Mouse (Mus musculus) erythroblast, embryonic 14.5 days (primary cell): ENCODE results near the gene Ccdc28a. TPM values are rescaled to one million over a fixed set of nuclear protein-coding genes. Genes with fewer than 3 reads are reported as not detected.

ENCODE experiments used
- H3K27me3 ChIP-seq: 2 replicates; pipeline ENCODE4 v1.6.1; 2012; ENCODE audit warnings: inconsistent platforms; ENCODE audit not compliant: control insufficient read depth
- H3K36me3 ChIP-seq: 2 replicates; pipeline ENCODE4 v1.6.1; 2012; ENCODE audit warnings: mild to moderate bottlenecking, inconsistent platforms; ENCODE audit not compliant: control insufficient read depth
- H3K4me1 ChIP-seq: 2 replicates; pipeline ENCODE4 v1.6.1; 2012; ENCODE audit warnings: inconsistent platforms; ENCODE audit not compliant: control insufficient read depth
- H3K4me3 ChIP-seq: replicated peaks from 2 replicates; pipeline ENCODE3; 2012; ENCODE audit warnings: moderate library complexity, mild to moderate bottlenecking, inconsistent platforms
- H3K9me3 ChIP-seq: 2 replicates; pipeline ENCODE4 v1.6.1; 2012; ENCODE audit warnings: low read length, inconsistent platforms, mixed read lengths; ENCODE audit not compliant: control insufficient read depth
- GATA1 ChIP-seq: IDR thresholded peaks from 2 replicates; pipeline ENCODE4 v1.6.1; 2012; ENCODE audit warnings: low read length, inconsistent platforms, mixed read lengths
- TAL1 ChIP-seq: IDR thresholded peaks from 3 replicates; pipeline ENCODE4 v1.6.1; 2012; ENCODE audit warnings: low read length, inconsistent platforms, mixed read lengths
- polyA plus RNA-seq: library from polyadenylated mRNA; stranded (reverse); fragments of >175 nt; gene quantifications from 2 replicates; pipeline ENCODE4 v1.2.3, GENCODE M21; 2012

Gene Ccdc28a
- polyA plus RNA-seq, 1 experiment: 0.30 TPM

DNA sequence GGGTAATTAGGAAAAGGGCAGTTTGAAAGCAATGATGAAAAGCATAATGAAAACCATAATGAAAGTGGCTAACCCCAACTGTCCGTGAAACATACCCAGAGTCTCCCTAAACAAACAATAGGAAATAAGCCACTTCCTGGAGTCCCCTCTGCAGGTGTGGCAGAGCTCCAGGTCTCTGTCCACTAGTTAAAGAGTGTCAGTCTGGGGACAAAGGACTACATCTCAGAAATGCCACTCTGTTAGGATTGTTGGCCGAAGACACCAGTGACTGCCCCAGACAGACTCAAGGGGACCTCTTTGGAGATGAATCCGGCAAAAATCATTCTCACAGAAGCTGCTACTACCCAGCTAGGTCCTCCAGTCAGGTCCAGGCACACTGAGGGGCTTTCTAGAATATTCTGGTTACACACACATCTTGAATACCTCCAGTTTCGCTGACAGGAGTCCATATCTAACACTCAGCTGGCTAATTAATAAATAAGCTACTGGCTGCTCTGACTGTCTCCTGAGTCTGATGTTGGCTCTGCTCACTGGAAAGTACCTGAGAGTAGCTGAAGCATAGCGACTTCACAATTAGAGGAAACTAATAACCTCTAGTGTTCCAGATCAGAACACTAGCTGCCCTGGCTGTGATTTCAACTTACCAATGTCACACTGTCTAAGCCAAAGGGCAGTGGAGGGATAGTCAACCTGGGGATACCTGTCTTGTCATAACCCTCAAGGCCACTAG is 36.3 kb downstream of the Ccdc28a start:
- no peaks in the 10 kb centered on the region for H3K36me3 ChIP-seq
- no peak overlapping the region for H3K4me3 ChIP-seq
- TF ChIP-seq TAL1: no peak
- TF ChIP-seq GATA1: no peak
- no peaks in the 10 kb centered on the region for H3K27me3 ChIP-seq
- peaks cover 4% of the 10 kb centered on the region for H3K4me1 ChIP-seq
- no peaks in the 10 kb centered on the region for H3K9me3 ChIP-seq

DNA sequence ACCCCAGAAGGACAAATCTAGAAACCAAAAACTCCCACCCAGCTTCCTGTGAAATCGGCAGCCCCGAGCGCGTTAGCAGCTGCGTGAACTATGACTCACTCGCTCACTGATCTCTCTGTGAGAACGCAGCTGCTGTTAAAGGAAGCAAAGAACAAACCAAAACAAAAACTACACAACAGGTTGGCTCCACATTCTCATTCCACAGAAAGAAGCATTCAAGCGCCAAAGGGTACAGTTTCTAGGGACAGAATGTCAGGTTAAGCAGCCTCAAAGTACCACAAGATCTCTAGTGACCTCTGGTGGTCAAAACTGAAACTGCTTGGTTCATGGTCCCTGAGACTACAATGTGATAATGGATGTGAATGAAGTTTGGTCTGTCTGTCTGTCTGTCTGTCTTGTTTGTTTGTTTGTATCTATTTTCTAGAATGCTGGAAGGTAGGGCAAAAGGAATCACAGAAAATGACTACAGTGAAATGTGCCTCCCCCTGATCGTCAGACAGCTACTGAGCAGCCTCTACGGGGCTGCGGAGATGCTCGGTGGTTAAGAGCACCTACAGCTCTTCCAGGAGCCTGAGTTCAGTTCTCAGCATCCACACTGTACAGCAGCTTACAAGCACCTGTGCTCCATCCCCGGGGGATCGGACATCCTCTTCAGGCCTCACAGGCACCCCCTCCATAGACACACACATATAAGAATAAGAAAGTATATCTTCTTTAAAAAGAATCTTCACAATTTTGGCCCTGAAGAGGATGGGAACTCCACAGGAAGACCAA is 37.4 kb downstream of the Ccdc28a start:
- no peaks in the 10 kb centered on the region for H3K36me3 ChIP-seq
- no peak for TF ChIP-seq GATA1
- TF ChIP-seq TAL1: no peak
- peaks cover 4% of the 10 kb centered on the region for H3K4me1 ChIP-seq
- H3K9me3 ChIP-seq: no peaks in the 10 kb centered on the region
- H3K4me3 ChIP-seq: peak overlapping the region; percentile 37
- no peaks in the 10 kb centered on the region for H3K27me3 ChIP-seq

DNA sequence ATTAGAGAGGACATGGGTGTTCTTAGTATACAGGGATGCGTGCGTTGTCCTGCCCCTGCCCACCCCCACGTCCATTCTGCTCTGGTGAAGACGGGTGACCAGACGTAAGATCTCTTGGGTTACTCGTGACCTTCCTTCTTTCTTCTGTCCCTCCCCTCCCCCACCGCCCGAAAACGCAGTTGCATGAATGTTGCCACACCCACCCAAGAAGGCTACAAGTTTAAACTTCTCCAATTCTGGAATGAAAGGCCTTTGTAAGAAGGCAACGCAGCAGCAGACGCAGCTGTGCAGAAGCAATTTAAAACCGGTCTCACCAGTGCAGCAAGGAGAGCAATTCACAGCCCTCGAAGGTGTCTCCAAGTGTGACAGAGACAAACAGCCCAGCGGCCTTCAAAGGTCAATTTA is 40.1 kb downstream of the Ccdc28a start:
- no peaks in the 10 kb centered on the region for H3K36me3 ChIP-seq
- H3K27me3 ChIP-seq: no peaks in the 10 kb centered on the region
- TF ChIP-seq TAL1: no peak
- no peak for TF ChIP-seq GATA1
- H3K4me1 ChIP-seq: peaks cover 4% of the 10 kb centered on the region
- H3K4me3 ChIP-seq: no peak overlapping the region
- no peaks in the 10 kb centered on the region for H3K9me3 ChIP-seq

DNA sequence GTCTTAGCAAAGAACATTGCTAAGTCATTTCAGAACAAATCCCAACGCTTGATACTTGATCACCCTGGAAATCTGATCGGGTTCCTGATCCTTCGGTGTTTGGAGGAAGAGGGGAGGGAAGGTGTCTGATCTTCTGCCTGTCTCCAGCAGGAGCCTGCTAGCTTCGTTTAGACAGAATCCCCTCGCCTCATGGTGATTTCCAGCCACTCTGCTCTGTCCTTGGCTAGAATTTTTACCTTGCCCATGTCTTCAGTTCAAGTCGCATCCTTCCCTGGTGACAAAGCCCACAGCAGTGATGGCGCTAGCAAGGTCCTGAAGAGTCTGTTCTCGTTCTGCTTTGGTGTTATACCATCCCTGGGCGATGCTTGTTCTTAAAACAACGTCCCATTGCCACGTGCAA is 40.6 kb downstream of the Ccdc28a start:
- H3K36me3 ChIP-seq: no peaks in the 10 kb centered on the region
- no peak overlapping the region for H3K4me3 ChIP-seq
- no peaks in the 10 kb centered on the region for H3K27me3 ChIP-seq
- no peaks in the 10 kb centered on the region for H3K9me3 ChIP-seq
- TF ChIP-seq GATA1 (no peak), TAL1 (no peak)
- peaks cover 4% of the 10 kb centered on the region for H3K4me1 ChIP-seq

DNA sequence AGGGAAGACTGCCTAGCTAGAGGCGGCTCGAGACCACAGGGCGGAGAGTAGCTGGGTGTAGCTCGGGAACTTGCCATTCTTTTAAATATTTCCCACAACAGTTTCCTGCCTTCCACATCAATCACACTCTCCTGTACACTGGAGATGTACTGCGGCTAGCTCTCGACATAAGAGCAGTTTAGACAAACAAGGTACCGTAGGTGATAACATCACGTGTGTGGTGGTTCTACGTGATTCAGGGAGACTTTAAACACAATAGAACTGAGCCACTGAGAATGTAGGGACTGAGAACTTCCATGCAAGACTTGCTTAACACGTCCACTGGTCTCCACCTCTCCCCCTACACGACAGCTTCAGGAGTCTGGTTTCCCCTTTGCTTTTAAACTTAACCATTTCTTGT is 41.6 kb downstream of the Ccdc28a start:
- H3K27me3 ChIP-seq: no peaks in the 10 kb centered on the region
- H3K4me1 ChIP-seq: peaks cover 4% of the 10 kb centered on the region
- no peak overlapping the region for H3K4me3 ChIP-seq
- no peaks in the 10 kb centered on the region for H3K9me3 ChIP-seq
- TF ChIP-seq GATA1: no peak
- TF ChIP-seq TAL1: no peak
- H3K36me3 ChIP-seq: no peaks in the 10 kb centered on the region

DNA sequence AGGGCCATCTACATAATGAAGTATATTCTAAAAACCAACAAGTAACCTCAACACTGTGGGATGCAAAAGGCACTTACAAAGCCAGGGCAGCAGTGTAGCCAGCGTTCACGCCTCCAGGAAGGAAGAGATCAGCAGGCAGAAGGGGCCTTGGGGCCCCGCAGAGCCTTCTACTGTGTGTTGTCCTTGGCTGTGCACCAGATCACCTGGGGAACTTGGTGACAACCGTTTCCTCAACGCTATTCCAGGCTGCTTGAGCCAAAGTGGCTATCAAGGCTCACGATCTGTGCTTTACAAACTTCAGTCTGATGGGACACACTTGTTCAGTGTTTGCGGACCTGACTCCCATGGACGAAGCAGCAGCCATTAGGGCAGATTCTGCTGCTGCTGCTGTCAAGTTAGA is 43.1 kb downstream of the Ccdc28a start:
- TF ChIP-seq GATA1 (no peak), TAL1 (no peak)
- Histone ChIP-seq H3K36me3 (no peaks in the 10 kb centered on the region), H3K4me3 (no peak overlapping the region), H3K27me3 (no peaks in the 10 kb centered on the region), H3K4me1 (no peaks in the 10 kb centered on the region; the same call in 1 of the 2 replicates), H3K9me3 (no peaks in the 10 kb centered on the region)

DNA sequence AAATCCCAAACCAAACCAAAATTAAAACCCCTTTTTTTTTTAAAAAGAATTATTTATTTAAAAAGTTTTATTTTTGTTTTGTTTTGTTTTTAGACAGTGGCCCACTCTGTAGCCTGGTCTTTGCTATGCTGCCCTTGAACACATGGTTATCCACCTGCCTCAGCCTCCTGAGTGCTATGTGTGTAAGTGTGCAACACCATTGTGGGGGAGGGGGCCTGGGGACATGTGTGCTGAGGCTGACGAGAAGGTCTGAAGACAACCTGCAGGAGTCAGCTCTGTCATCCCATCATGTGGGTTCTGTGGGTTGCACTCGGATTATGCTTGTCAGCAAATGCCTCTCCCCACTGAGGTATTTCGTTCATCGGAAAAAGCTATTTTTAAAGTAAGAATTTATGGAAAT is 45.3 kb downstream of the Ccdc28a start:
- H3K9me3 ChIP-seq: no peaks in the 10 kb centered on the region
- H3K4me3 ChIP-seq: no peak overlapping the region
- no peaks in the 10 kb centered on the region for H3K36me3 ChIP-seq
- TF ChIP-seq TAL1: no peak
- no peak for TF ChIP-seq GATA1
- H3K27me3 ChIP-seq: no peaks in the 10 kb centered on the region
- H3K4me1 ChIP-seq: no peaks in the 10 kb centered on the region

DNA sequence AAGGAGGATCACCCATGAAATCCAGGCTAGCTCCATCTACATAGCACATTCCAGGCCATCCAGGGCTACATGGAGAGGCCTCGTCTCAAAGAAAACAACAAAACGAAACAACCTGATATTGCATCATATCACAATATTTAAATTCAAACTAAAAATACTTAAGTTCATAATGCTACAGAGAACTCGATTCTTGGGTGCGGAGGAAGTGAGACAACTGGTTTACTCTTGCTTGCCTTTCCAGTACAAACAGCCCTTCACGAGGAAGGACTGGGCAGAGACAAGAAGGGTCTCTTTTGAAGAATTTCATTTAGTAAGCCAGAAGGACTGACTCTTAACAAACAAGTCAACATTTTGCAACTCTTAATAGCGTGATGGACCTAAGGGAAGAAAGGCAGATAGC is 46.2 kb downstream of the Ccdc28a start:
- Histone ChIP-seq H3K27me3 (no peaks in the 10 kb centered on the region), H3K9me3 (no peaks in the 10 kb centered on the region), H3K4me1 (no peaks in the 10 kb centered on the region), H3K36me3 (no peaks in the 10 kb centered on the region), H3K4me3 (no peak overlapping the region)
- TF ChIP-seq TAL1: no peak

DNA sequence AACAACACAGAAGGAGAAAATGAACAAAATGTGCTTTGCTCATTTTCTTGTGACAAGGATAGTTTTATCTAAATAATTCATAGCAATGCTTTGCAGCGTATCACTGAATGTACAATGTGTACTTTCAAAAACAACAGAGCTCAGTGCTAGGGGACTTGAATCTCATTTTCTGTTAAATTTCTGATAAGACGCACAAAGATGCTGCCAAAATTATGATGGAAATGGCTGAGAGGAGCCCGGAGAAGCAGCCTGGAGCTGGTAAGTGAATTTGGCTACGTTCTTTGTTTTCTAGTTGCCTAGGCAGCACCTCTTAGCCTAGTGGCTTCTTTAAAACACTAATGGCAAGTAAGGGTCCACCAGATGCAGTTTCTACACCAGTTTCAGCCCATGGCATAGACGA is 52.6 kb downstream of the Ccdc28a start:
- H3K4me1 ChIP-seq: no peaks in the 10 kb centered on the region
- no peak overlapping the region for H3K4me3 ChIP-seq
- H3K36me3 ChIP-seq: no peaks in the 10 kb centered on the region
- H3K9me3 ChIP-seq: no peaks in the 10 kb centered on the region
- TF ChIP-seq TAL1 (no peak), GATA1 (no peak)
- H3K27me3 ChIP-seq: no peaks in the 10 kb centered on the region
